Mouse (Mus musculus): Measurements from ENCODE around the gene Gm29094. TPM values are rescaled to one million over a fixed set of nuclear protein-coding genes. Genes with fewer than 3 reads are reported as not detected.
"Not testable (repeated sequence)": the region's sequence is repeated elsewhere in the genome, so short reads cannot be mapped to it uniquely, and the experiment has no call there.

The Gm29094 gene
- total RNA-seq, 2 experiments from 2014 or later: not detected

DNA sequence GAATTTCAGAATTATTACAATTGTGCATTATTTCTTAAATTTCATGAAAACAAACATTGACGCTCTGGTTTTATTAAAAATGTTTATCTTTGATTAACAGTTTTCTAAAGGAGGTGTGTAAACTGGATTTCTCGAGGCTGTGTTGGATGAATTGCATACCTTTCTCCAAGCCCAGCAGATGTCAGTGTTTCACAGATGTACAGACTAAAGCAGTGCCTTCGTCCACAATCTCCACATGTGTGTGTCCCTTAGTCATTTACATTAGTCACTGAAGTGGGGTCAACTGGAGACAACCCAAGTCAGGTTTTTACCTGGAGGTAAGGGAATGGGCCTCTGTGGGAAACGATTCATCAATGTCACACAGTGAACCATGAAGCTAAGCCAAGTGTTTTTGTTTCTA lies 26.9 kb downstream of the Gm29094 start:
- intact Hi-C loops (cut with DNase I): no loop called here
- no peak overlapping the region for H3K27ac ChIP-seq
- H3K4me3 ChIP-seq: no peak overlapping the region
- DNase-seq: no peak
- peak; percentile 40 for TF ChIP-seq CTCF (IDR thresholded peaks at IDR 0.05)

- no peak for DNase-seq
- no peak for TF ChIP-seq CTCF (IDR thresholded peaks at IDR 0.05)
- Histone ChIP-seq H3K4me3 (no peak overlapping the region), H3K27ac (no peak overlapping the region)
- intact Hi-C loops (cut with DNase I): no loop called here
Measured at GRCm38 (mm10) chr9:89228122-89228521, 28.9 kb downstream of the Gm29094 start.

- TF ChIP-seq CTCF (IDR thresholded peaks at IDR 0.05): peak; percentile 35; the same call in 1 of the 2 replicates
- H3K27ac ChIP-seq; H3K4me3 ChIP-seq; intact Hi-C loops (cut with DNase I): not testable (repeated sequence)
- DNase-seq: peak; percentile 17
Measured at GRCm38 (mm10) chr9:89230897-89231497, 31.8 kb downstream of the Gm29094 start.

GRCm38 (mm10) chr9:89237131-89237530 lies 38.0 kb downstream of the Gm29094 start:
- intact Hi-C loops (cut with DNase I); H3K27ac ChIP-seq; H3K4me3 ChIP-seq; DNase-seq: not testable (repeated sequence)

DNA sequence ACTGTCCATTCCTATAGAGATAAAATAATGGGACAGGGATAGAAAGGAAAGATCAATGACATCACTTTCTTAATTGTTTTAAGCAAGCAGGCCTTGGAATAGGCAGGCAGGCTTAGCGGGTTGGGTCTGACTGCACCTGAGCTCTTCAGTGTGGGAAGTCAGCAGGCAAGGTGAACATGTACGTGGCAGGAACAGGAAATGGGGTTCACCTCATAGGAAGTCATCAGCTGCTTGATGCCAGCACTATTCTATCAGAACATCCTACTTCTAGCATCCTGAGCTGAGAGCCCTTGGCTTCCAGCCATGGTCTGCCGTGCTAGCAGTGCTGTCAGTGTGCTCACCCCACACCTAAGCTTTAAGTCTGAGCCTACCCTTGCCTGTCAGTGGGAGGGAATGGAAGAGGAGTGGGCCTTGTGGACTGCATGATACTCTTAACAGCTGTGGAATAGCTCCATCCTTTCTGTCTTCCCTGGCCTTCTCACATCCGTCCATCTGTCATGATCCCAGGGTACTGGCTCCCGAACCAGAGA lies 39.9 kb downstream of the Gm29094 start:
- H3K27ac ChIP-seq; intact Hi-C loops (cut with DNase I); H3K4me3 ChIP-seq; DNase-seq: not testable (repeated sequence)

DNA sequence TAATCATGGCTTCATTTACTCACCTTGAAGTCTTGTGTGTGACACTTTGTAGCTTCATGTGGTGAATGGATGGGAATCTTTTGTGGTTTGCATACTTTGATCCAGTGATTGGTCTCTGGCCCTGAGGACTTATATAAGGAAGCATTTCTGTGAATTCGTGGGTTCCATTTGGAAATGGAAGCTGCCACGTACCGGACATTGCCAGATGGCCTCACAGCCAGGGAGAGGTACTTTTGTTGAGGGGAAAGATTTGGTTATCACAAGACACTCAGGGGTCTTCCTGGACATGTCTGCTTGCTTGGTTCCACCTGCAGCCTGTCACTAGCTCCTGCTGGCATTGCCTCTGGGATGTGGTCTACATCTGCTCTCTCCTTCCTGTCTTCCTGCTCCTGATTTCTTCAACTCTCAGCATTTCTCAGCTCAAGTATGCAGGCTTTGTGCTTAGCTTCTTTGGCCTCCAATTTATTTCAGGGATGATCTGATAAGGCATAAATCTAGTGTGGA lies 41.4 kb downstream of the Gm29094 start:
- H3K27ac ChIP-seq; H3K4me3 ChIP-seq; intact Hi-C loops (cut with DNase I); DNase-seq: not testable (repeated sequence)

DNA sequence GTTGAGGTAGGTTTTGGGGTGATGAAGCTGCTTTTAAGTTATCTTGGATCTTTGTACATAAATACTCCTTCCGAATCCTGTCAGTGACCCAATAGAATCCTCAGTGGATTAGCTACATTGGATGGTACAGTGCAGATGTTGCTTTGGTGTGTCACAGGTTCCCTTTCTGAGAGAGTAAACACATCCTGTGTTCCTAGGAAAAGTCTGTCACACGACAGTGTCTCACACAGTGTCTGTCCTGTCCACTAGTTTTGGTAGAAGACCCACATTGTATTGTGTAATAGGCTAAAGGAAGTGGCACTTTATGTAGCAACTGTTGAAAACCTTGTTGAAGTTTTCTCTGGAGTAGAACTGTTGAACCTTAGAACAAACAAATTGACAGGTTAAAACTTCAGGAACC lies 54.2 kb downstream of the Gm29094 start:
- no peak for TF ChIP-seq CTCF (IDR thresholded peaks at IDR 0.05)
- Histone ChIP-seq H3K4me3 (no peak overlapping the region), H3K27ac (no peak overlapping the region)
- no peak for DNase-seq
- intact Hi-C loops (cut with DNase I): no loop called here

- no peak overlapping the region for H3K27ac ChIP-seq
Measured at GRCm38 (mm10) chr9:89256556-89257335, 57.6 kb downstream of the Gm29094 start.

GRCm38 (mm10) chr9:89263968-89264367 lies 64.8 kb downstream of the Gm29094 start:
- intact Hi-C loops (cut with DNase I): no loop called here
- no peak for TF ChIP-seq CTCF (IDR thresholded peaks at IDR 0.05)
- DNase-seq: no peak
- Histone ChIP-seq H3K27ac (no peak overlapping the region), H3K4me3 (no peak overlapping the region)

More at GRCm38 (mm10) chr9:89256556-89257335, 57.6 kb downstream of the Gm29094 start:
- no peak for DNase-seq
- no peak overlapping the region for H3K4me3 ChIP-seq
- no peak for TF ChIP-seq CTCF (IDR thresholded peaks at IDR 0.05)
- intact Hi-C loops (cut with DNase I): no loop called here

DNA sequence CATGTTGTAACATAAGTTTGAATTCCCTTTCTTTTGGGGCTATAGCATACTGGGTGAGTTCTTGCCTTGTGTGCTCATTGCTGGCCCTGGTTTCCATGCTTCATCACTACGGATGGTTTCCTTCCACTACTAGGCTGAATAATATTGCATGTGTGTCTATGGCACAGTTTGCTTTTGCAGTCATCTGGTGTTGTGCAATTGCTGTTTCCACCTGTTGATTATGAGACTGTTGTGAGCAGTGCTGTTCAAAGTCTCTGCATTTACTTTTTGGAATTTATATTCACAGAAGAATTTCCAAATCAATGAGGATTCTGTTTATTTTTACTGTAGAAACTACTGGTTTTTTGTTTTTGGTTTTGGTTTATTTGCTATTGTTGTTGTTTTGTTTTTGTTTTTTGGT lies 65.4 kb downstream of the Gm29094 start:
- DNase-seq: no peak
- intact Hi-C loops (cut with DNase I): no loop called here
- TF ChIP-seq CTCF (IDR thresholded peaks at IDR 0.05): no peak
- no peak overlapping the region for H3K4me3 ChIP-seq
- no peak overlapping the region for H3K27ac ChIP-seq

Other genes with a start within 250 kb of the Gm29094 start
- gene Bcl2a1a, start 242.5 kb upstream of the Gm29094 start, total RNA-seq (2021): not detected
- gene Trim43b, start 106.5 kb upstream of the Gm29094 start, total RNA-seq (2021): not detected
- gene Bcl2a1b, start 170 bp upstream of the Gm29094 start, total RNA-seq (2021): not detected
- gene Mthfs, start 11.3 kb downstream of the Gm29094 start, total RNA-seq (2021): 10 to 100 TPM; 10.3 to 16.4 TPM

All from gastrocnemius, adult 2 months (tissue).